Mouse (Mus musculus) midbrain, embryonic 14.5 days (tissue): ENCODE results near the gene Kank4. TPM values are rescaled to one million over a fixed set of nuclear protein-coding genes. Genes with fewer than 3 reads are reported as not detected.
"Not testable (repeated sequence)": the region's sequence is repeated elsewhere in the genome, so short reads cannot be mapped to it uniquely, and the experiment has no call there.

Experiments used
- ATAC-seq: fragments of 200-750 bp; cut with Nextera tagmentation; 2 replicates; pipeline ENCODE4 v1.8.0; 2017; ENCODE audit warnings: moderate number of reproducible peaks, moderate library complexity; ENCODE audit not compliant: low FRiP score, low TSS enrichment
- DNase-seq: peaks from one replicate; pipeline ENCODE4 v3.0.0-alpha.2; 2015
- H3K27ac ChIP-seq: fragments of 300-500 bp; sonication (generic); replicated peaks from 2 replicates; pipeline ENCODE4 v1.5.1; 2014; ENCODE audit warnings: mild to moderate bottlenecking, low read depth, low read length, moderate library complexity
- H3K27me3 ChIP-seq: fragments of 300-500 bp; sonication (generic); 2 replicates; pipeline ENCODE4 v1.6.1; 2014; ENCODE audit warnings: low read length, control low read depth, mixed read lengths; ENCODE audit not compliant: control insufficient read depth, insufficient read depth
- H3K36me3 ChIP-seq: fragments of 300-500 bp; sonication (generic); 2 replicates; pipeline ENCODE4 v1.6.1; 2014; ENCODE audit warnings: low read length, control low read depth; ENCODE audit not compliant: control insufficient read depth, insufficient read depth
- H3K4me1 ChIP-seq: fragments of 300-500 bp; sonication (generic); 2 replicates; pipeline ENCODE4 v1.6.1; 2014; ENCODE audit warnings: mild to moderate bottlenecking, antibody characterized with exemption, low read length, control low read depth; ENCODE audit not compliant: control insufficient read depth, insufficient read depth
- H3K4me2 ChIP-seq: fragments of 300-500 bp; sonication (generic); 2 replicates; pipeline ENCODE4 v1.6.1; 2014; ENCODE audit warnings: mild to moderate bottlenecking, low read length, moderate library complexity
- H3K4me3 ChIP-seq: fragments of 300-500 bp; sonication (generic); replicated peaks from 2 replicates; pipeline ENCODE4 v1.5.1; 2014; ENCODE audit warnings: low read depth, low read length
- H3K9ac ChIP-seq: fragments of 300-500 bp; sonication (generic); replicated peaks from 2 replicates; pipeline ENCODE4 v1.6.1; 2014; ENCODE audit warnings: mild to moderate bottlenecking, low read length, moderate library complexity
- H3K9me3 ChIP-seq: fragments of 300-500 bp; sonication (generic); 2 replicates; pipeline ENCODE4 v1.6.1; 2016; ENCODE audit warnings: low read length, control low read depth, mixed read lengths; ENCODE audit not compliant: control insufficient read depth
- WGBS: fragments of 180-500 bp; shearing (Covaris S2); extraction: QIAGEN DNeasy Blood & Tissue Kit; methylation state at CpG from one replicate; pipeline ENCODE4 v1.1.7; 2014; 5-methylcytosine and 5-hydroxymethylcytosine counted together
- polyA plus RNA-seq: library from polyadenylated mRNA; unstranded; fragments of >200 nt; fragmentation: Nextera tagmentation; extraction: Ambion mirVana; gene quantifications from 2 replicates; pipeline ENCODE4 v1.2.1, GENCODE M21; 2014

The Kank4 gene
- polyA plus RNA-seq, 1 experiment from 2014 or later = 0.50 TPM

DNA sequence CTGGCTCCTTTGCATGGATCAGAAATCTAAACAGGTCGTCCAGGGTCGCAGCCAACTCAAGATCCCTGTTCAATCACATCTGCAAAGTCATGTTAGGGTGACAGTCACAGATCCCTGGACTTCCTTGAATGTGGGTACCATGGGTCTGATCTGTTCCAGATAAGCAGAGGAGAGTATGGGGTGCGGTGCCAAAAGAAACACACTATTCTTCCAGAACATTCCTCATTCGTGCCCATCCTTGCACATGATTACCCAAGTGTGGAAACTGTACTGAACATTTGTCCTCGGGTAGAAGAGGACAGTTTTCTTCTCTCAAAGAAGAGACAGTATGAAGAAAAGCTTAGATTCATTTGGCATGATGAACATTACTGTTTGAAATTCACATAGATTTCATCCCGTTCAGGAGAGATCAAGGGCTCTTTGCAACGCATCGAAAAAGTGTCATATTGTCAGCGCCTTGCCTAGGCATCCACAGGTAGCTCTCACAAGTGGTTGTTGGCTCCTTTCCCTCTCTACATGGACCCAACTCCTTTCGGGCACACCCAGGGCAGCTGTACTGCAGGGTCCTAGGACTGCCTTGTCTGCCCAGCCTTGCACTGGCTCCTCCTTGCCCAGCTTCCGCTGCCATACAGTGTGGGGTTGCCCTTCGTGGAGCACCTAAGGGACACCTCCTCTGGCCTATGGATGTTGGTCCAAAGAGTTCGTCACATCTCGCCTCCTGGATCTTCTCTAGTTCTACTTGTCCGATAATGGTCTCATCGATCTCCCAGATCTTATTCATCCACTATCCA lies 20.6 kb upstream of the Kank4 start:
- no peak for ATAC-seq
- H3K4me1 ChIP-seq = no peaks in the 10 kb centered on the region
- H3K9me3 ChIP-seq = no peaks in the 10 kb centered on the region
- no peak for DNase-seq
- H3K4me3 ChIP-seq = no peak overlapping the region
- no peaks in the 10 kb centered on the region for H3K27me3 ChIP-seq
- no peaks in the 10 kb centered on the region for H3K36me3 ChIP-seq
- no peak overlapping the region for H3K9ac ChIP-seq
- 92% methylated on average over 16 of the region's 16 CpGs for WGBS
- no peak overlapping the region for H3K27ac ChIP-seq
- H3K4me2 ChIP-seq = no peak overlapping the region

DNA sequence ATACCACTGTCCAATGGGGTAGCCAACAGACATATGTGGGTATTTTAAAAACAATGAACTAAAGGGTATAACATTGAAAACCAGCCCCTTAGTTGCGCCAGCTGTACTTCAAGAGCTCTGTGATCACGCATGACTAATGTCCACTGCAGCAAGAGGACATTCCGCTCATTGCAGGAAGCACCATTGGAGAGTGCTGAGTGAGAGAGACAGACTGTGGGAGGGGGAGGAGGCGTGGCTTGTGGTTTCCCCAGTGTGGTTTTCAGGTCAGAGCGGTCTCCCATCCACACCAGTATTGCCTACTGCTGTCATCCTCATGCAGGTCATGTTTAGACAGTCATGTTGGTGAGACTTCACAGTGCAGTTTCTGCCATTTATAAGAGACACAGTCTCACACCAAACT lies 19.2 kb upstream of the Kank4 start:
- H3K4me1 ChIP-seq = no peaks in the 10 kb centered on the region
- WGBS = 48% methylated on average over 5 of the region's 5 CpGs
- no peak overlapping the region for H3K9ac ChIP-seq
- no peaks in the 10 kb centered on the region for H3K9me3 ChIP-seq
- no peak overlapping the region for H3K4me3 ChIP-seq
- H3K36me3 ChIP-seq = no peaks in the 10 kb centered on the region
- DNase-seq (no peak), ATAC-seq (no peak)
- H3K4me2 ChIP-seq = no peak overlapping the region
- no peak overlapping the region for H3K27ac ChIP-seq
- no peaks in the 10 kb centered on the region for H3K27me3 ChIP-seq

DNA sequence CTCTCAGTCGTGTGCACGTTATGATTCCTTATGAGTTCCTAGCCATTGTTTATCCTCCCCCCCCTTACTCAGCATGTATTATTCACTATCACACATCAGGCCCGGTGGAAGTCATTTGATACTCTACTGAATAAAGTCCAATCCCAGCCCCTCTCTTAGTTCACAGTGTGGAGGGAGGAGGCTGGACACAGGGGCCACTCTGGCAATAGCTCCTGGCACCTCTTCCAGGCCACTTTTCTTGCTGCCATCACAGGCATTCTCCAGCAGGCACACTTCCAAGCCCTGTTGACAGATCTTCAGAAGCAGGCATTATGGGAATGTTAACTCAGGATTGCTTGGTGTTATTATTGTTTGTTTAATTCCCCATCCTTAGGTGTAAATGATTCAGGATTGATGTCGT lies 17.4 kb upstream of the Kank4 start:
- Histone ChIP-seq H3K4me1 (no peaks in the 10 kb centered on the region), H3K27ac (no peak overlapping the region), H3K4me2 (no peak overlapping the region), H3K9ac (no peak overlapping the region), H3K4me3 (no peak overlapping the region), H3K9me3 (no peaks in the 10 kb centered on the region), H3K27me3 (no peaks in the 10 kb centered on the region), H3K36me3 (no peaks in the 10 kb centered on the region)
- ATAC-seq (no peak), DNase-seq (no peak)
- 64% methylated on average over 4 of the region's 4 CpGs for WGBS

DNA sequence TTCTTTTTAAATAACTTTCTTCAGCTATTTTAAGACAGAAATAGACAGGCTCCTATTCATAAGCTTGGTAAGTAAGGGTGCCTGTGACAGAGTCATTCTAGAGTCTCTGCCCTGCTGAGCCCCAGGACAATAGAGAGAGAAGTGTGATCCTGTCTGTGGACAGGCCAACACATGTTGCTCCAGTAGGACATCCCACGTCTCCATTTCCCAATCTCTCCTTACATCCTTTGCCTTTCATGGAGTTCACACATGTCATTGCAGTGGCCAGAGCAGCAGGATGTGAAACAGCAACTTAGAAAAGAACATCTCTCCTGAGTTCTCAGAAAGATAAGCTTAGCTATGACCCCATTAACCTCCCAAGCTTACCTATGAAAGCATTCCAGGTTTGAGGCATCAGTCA lies 14.4 kb upstream of the Kank4 start:
- H3K4me1 ChIP-seq = no peaks in the 10 kb centered on the region
- no peaks in the 10 kb centered on the region for H3K27me3 ChIP-seq
- no peak overlapping the region for H3K4me3 ChIP-seq
- no peaks in the 10 kb centered on the region for H3K9me3 ChIP-seq
- WGBS = 81% methylated on average over 1 of the region's 1 CpGs
- no peaks in the 10 kb centered on the region for H3K36me3 ChIP-seq
- H3K27ac ChIP-seq = no peak overlapping the region
- no peak for ATAC-seq
- no peak overlapping the region for H3K4me2 ChIP-seq
- no peak for DNase-seq
- H3K9ac ChIP-seq = no peak overlapping the region

DNA sequence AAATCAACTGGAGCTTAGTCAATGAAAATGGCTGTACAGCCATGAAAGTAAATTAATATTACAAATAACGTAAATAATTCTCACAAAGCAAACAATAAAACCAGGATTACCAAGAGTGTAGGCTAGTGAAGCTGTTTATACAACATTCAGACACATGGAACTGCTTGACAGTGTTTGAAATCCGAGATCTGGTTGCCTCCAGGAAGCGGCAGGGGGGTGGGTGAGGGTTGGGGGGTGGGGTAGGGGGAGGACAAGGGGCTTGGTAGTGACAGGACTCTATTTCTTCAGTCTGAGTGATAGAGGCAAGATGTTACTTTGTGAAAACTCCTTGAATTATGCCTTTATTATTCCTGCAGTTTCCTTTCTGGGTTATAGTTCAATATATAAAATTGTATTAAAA lies 9.4 kb upstream of the Kank4 start:
- H3K27ac ChIP-seq = no peak overlapping the region
- no peaks in the 10 kb centered on the region for H3K27me3 ChIP-seq
- 59% methylated on average over 3 of the region's 3 CpGs for WGBS
- H3K4me3 ChIP-seq = no peak overlapping the region
- no peaks in the 10 kb centered on the region for H3K9me3 ChIP-seq
- H3K4me1 ChIP-seq = no peaks in the 10 kb centered on the region
- DNase-seq (no peak), ATAC-seq (no peak)
- H3K36me3 ChIP-seq = no peaks in the 10 kb centered on the region
- H3K9ac ChIP-seq = no peak overlapping the region
- no peak overlapping the region for H3K4me2 ChIP-seq

DNA sequence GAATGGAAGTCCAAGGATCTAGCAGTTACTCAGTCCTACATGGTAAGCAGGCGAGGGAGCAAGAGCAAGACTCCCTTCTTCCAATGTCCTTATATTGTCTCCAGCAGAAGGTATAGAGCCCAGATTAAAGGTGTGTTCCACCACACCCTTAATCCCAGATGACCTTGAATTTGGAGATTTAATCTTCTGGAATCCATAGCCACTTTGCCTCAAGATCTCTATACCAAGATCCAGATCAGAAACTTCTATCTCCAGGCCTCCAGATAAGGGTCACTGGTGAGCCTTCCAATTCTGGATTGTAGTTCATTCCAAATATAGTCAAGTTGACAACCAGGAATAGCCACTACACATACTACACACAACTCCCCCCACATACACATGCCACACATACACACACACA lies 6.4 kb upstream of the Kank4 start, which contains the start of gene I0C0044D17Rik:
TSS of gene I0C0044D17Rik (minus strand) at position 101 of the 400 bp plus-strand sequence.
- H3K4me3 ChIP-seq, ATAC-seq, DNase-seq, H3K27ac ChIP-seq, H3K9me3 ChIP-seq, H3K27me3 ChIP-seq, H3K4me1 ChIP-seq, H3K36me3 ChIP-seq, H3K9ac ChIP-seq, H3K4me2 ChIP-seq: not testable (repeated sequence)
- 100% methylated on average over 1 of the region's 1 CpGs for WGBS

DNA sequence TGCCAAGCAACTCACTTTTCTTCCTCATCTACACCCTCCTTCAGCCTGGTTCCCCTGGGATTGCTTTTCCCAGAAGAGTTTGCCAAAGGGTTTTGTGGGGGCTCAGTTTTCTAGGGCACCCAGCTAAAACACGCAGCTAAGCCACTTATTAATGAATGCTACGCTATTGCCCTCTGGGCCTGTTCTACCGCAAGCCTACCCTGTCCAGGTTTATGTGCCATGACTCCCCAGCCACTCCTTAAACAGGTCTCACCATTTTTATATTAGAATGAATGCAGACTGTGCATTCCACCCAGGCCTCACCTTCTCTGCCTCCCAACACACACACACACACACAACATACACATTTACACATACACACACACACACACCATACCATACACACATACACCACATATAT lies 5.7 kb upstream of the Kank4 start:
- no peaks in the 10 kb centered on the region for H3K4me1 ChIP-seq
- ATAC-seq = no peak
- no peak overlapping the region for H3K4me3 ChIP-seq
- H3K27ac ChIP-seq = no peak overlapping the region
- no peak overlapping the region for H3K9ac ChIP-seq
- no peaks in the 10 kb centered on the region for H3K9me3 ChIP-seq
- 82% methylated on average over 3 of the region's 3 CpGs for WGBS
- DNase-seq = peak; percentile 6
- H3K27me3 ChIP-seq = peaks cover 10% of the 10 kb centered on the region; the same call in 1 of the 2 replicates
- no peak overlapping the region for H3K4me2 ChIP-seq
- no peaks in the 10 kb centered on the region for H3K36me3 ChIP-seq

DNA sequence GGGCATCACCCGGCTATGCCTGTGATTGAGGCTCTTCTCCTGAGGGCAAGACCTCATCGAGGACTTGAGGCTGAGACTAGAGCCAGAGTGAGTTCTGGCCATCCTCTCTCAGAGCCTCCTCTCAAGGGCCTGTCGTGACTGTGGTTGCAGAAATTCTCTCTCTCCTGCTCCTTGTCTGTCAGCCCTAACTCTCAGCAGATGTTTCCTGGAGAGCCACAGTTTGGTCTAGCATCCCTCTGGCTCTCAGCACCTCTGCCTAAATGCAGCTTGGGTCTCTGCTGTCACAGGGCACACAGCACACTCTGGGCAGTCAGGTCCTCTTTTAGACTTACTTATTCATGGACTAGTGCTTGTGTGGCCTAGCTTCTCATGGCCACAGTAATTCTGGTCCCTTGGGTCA lies 5.1 kb upstream of the Kank4 start:
- H3K27ac ChIP-seq = no peak overlapping the region
- H3K9ac ChIP-seq = no peak overlapping the region
- WGBS = 83% methylated on average over 3 of the region's 3 CpGs
- no peak overlapping the region for H3K4me3 ChIP-seq
- no peak for ATAC-seq
- H3K4me1 ChIP-seq = no peaks in the 10 kb centered on the region
- H3K4me2 ChIP-seq = no peak overlapping the region
- H3K27me3 ChIP-seq = peaks cover 15% of the 10 kb centered on the region; the same call in 1 of the 2 replicates
- no peak for DNase-seq
- no peaks in the 10 kb centered on the region for H3K36me3 ChIP-seq
- H3K9me3 ChIP-seq = no peaks in the 10 kb centered on the region

DNA sequence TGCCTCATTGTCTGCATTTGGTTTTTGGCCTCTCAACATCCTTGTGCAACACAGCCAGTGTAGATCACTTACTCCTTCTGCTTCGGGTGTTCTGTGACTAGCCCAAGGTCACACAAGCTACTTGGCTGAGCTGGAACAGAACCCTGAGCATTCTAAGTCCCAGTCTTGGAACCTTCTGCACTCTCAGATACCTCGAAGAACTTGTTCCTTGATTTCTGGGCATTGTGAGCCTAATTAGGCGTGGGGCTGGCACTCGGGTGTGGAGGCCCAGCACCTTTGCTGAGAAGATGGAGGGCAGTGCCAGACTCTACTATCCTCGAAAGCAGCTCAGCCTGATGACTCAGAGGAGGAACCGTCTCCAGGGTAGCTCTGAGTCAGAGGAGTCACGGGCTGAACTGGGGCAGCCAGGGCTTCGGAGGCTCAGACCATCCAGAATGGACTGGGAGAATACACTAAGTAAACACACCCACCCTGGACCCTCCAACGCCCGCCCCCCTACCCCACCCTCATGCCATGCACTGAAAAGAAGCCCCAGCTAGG lies 1.9 kb upstream of the Kank4 start:
- H3K36me3 ChIP-seq = no peaks in the 10 kb centered on the region
- no peak overlapping the region for H3K9ac ChIP-seq
- no peak overlapping the region for H3K4me3 ChIP-seq
- H3K4me1 ChIP-seq = no peaks in the 10 kb centered on the region
- 86% methylated on average over 10 of the region's 10 CpGs for WGBS
- no peak overlapping the region for H3K4me2 ChIP-seq
- DNase-seq = no peak
- H3K27me3 ChIP-seq = peaks cover 37% of the 10 kb centered on the region
- ATAC-seq = no peak
- H3K9me3 ChIP-seq = no peaks in the 10 kb centered on the region
- no peak overlapping the region for H3K27ac ChIP-seq
